Mouse (Mus musculus) intestine, postnatal 0 days (tissue): Measurements from ENCODE around the gene Ugt1a2. TPM values are rescaled to one million over a fixed set of nuclear protein-coding genes. Genes with fewer than 3 reads are reported as not detected.

ENCODE experiments used
- ATAC-seq: fragments of 200-750 bp; cut with Nextera tagmentation; 2 replicates; pipeline ENCODE4 v1.8.0; 2017; ENCODE audit warnings: mild to moderate bottlenecking, moderate TSS enrichment, moderate library complexity
- H3K27ac ChIP-seq: fragments of 300-500 bp; sonication (generic); 2 replicates; pipeline ENCODE4 v1.5.1; 2014; ENCODE audit warnings: mild to moderate bottlenecking, low read depth, low read length, moderate library complexity
- H3K27me3 ChIP-seq: fragments of 300-500 bp; sonication (generic); replicated peaks from 2 replicates; pipeline ENCODE4 v1.6.1; 2014; ENCODE audit warnings: low read length, mixed read lengths; ENCODE audit not compliant: control insufficient read depth, insufficient read depth
- H3K36me3 ChIP-seq: fragments of 300-500 bp; sonication (generic); 2 replicates; pipeline ENCODE4 v1.6.1; 2014; ENCODE audit warnings: mild to moderate bottlenecking, moderate library complexity; ENCODE audit not compliant: control insufficient read depth, insufficient read depth
- H3K4me1 ChIP-seq: fragments of 300-500 bp; sonication (generic); replicated peaks from 2 replicates; pipeline ENCODE4 v1.6.1; 2014; ENCODE audit warnings: antibody characterized with exemption, low read length, mixed read lengths; ENCODE audit not compliant: control insufficient read depth, insufficient read depth
- H3K4me2 ChIP-seq: fragments of 300-500 bp; sonication (generic); replicated peaks from 2 replicates; pipeline ENCODE4 v1.6.1; 2014; ENCODE audit warnings: low read depth, mild to moderate bottlenecking, moderate library complexity
- H3K4me3 ChIP-seq: fragments of 300-500 bp; sonication (generic); 2 replicates; pipeline ENCODE4 v1.5.1; 2014; ENCODE audit warnings: low read depth, low read length
- H3K9ac ChIP-seq: fragments of 300-500 bp; sonication (generic); 2 replicates; pipeline ENCODE4 v1.6.1; 2014; ENCODE audit warnings: mild to moderate bottlenecking, low read depth, low read length
- H3K9me3 ChIP-seq: fragments of 300-500 bp; sonication (generic); 2 replicates; pipeline ENCODE4 v1.6.1; 2016; ENCODE audit warnings: mixed run types; ENCODE audit not compliant: control insufficient read depth
- CTCF ChIP-seq: sonication (generic); IDR thresholded peaks from 2 replicates; pipeline ENCODE4 v1.5.1; 2016; ENCODE audit warnings: low read depth, mild to moderate bottlenecking, control low read depth, antibody characterized with exemption, moderate library complexity
- WGBS: fragments of 180-500 bp; shearing (Covaris S2); extraction: QIAGEN DNeasy Blood & Tissue Kit; methylation state at CpG from one replicate; pipeline ENCODE4 v1.1.7; 2014; 5-methylcytosine and 5-hydroxymethylcytosine counted together
- polyA plus RNA-seq: library from polyadenylated mRNA; unstranded; fragments of >200 nt; fragmentation: Nextera tagmentation; extraction: Ambion mirVana; gene quantifications from 2 replicates; pipeline ENCODE4 v1.2.1, GENCODE M21; 2015

The Ugt1a2 gene
- polyA plus RNA-seq, 1 experiment from 2014 or later: 0.05 TPM

GRCm38 (mm10) chr1:88264237-88264868 is 64.0 kb downstream of the Ugt1a2 start:
- no peaks in the 10 kb centered on the region for H3K27me3 ChIP-seq
- WGBS: 84% methylated on average over 7 of the region's 7 CpGs
- no peak overlapping the region for H3K4me3 ChIP-seq
- no peak overlapping the region for H3K9ac ChIP-seq
- H3K4me1 ChIP-seq: peaks cover 8% of the 10 kb centered on the region
- no peak for TF ChIP-seq CTCF
- no peak overlapping the region for H3K4me2 ChIP-seq
- no peaks in the 10 kb centered on the region for H3K9me3 ChIP-seq
- H3K27ac ChIP-seq: peak overlapping the region; percentile 5; the same call in 1 of the 2 replicates
- peaks cover 100% of the 10 kb centered on the region for H3K36me3 ChIP-seq
- ATAC-seq: no peak

- no peak overlapping the region for H3K9ac ChIP-seq
- TF ChIP-seq CTCF: no peak
- no peak overlapping the region for H3K4me3 ChIP-seq
- no peak for ATAC-seq
- no peaks in the 10 kb centered on the region for H3K9me3 ChIP-seq
- peak overlapping the region; percentile 5; the same call in 1 of the 2 replicates for H3K27ac ChIP-seq
- peaks cover 100% of the 10 kb centered on the region for H3K36me3 ChIP-seq
- peaks cover 5% of the 10 kb centered on the region for H3K4me1 ChIP-seq
- 76% methylated on average over 4 of the region's 4 CpGs for WGBS
- no peaks in the 10 kb centered on the region for H3K27me3 ChIP-seq
- H3K4me2 ChIP-seq: no peak overlapping the region
Measured at GRCm38 (mm10) chr1:88264869-88265240, 64.5 kb downstream of the Ugt1a2 start.

- no peaks in the 10 kb centered on the region for H3K4me1 ChIP-seq
- 87% methylated on average over 13 of the region's 13 CpGs for WGBS
- no peaks in the 10 kb centered on the region for H3K27me3 ChIP-seq
- TF ChIP-seq CTCF: no peak
- H3K36me3 ChIP-seq: peaks cover 90% of the 10 kb centered on the region
- no peak overlapping the region for H3K4me3 ChIP-seq
- no peak overlapping the region for H3K4me2 ChIP-seq
- no peaks in the 10 kb centered on the region for H3K9me3 ChIP-seq
- peak overlapping the region; percentile 5; the same call in 1 of the 2 replicates for H3K27ac ChIP-seq
- ATAC-seq: no peak
- H3K9ac ChIP-seq: peak overlapping the region; percentile 1; the same call in 1 of the 2 replicates
Measured at GRCm38 (mm10) chr1:88266123-88266522, 65.7 kb downstream of the Ugt1a2 start.

- no peaks in the 10 kb centered on the region for H3K27me3 ChIP-seq
- H3K4me3 ChIP-seq: no peak overlapping the region
- no peak overlapping the region for H3K9ac ChIP-seq
- no peak overlapping the region; the same call in 1 of the 2 replicates for H3K27ac ChIP-seq
- H3K9me3 ChIP-seq: no peaks in the 10 kb centered on the region
- 90% methylated on average over 6 of the region's 6 CpGs for WGBS
- no peak overlapping the region for H3K4me2 ChIP-seq
- no peaks in the 10 kb centered on the region for H3K4me1 ChIP-seq
- H3K36me3 ChIP-seq: peaks cover 89% of the 10 kb centered on the region
- TF ChIP-seq CTCF: no peak
- no peak for ATAC-seq
Measured at GRCm38 (mm10) chr1:88267489-88267888, 67.1 kb downstream of the Ugt1a2 start.

- H3K36me3 ChIP-seq: peaks cover 89% of the 10 kb centered on the region
- H3K27me3 ChIP-seq: no peaks in the 10 kb centered on the region
- no peak overlapping the region for H3K4me3 ChIP-seq
- no peak for TF ChIP-seq CTCF
- H3K27ac ChIP-seq: no peak overlapping the region
- no peak overlapping the region for H3K4me2 ChIP-seq
- WGBS: 85% methylated on average over 6 of the region's 6 CpGs
- H3K4me1 ChIP-seq: no peaks in the 10 kb centered on the region
- H3K9ac ChIP-seq: no peak overlapping the region
- no peaks in the 10 kb centered on the region for H3K9me3 ChIP-seq
- no peak for ATAC-seq
Measured at GRCm38 (mm10) chr1:88268070-88268469, 67.7 kb downstream of the Ugt1a2 start.

Other genes starting within 250 kb of the Ugt1a2 start
- 12.3 and 14.0 TPM in 2 replicates for gene Usp40, start 192.1 kb upstream of the Ugt1a2 start, polyA plus RNA-seq
- gene Ugt1a10, start 145.2 kb upstream of the Ugt1a2 start, polyA plus RNA-seq: 0.05 and 0.22 TPM in 2 replicates
- gene Ugt1a9, start 129.8 kb upstream of the Ugt1a2 start, polyA plus RNA-seq: 38.4 and 50.6 TPM in 2 replicates
- gene Ugt1a8, start 112.8 kb upstream of the Ugt1a2 start, polyA plus RNA-seq: 0.05 and 0.08 TPM in 2 replicates
- gene Ugt1a7c, start 105.5 kb upstream of the Ugt1a2 start, polyA plus RNA-seq: 57.4 and 60.9 TPM in 2 replicates
- gene Ugt1a6b, start 97.3 kb upstream of the Ugt1a2 start, polyA plus RNA-seq: 0.35 and 0.58 TPM in 2 replicates
- gene Ugt1a6a, start 65.8 kb upstream of the Ugt1a2 start, polyA plus RNA-seq: 5.7 and 5.8 TPM in 2 replicates
- not detected in 2 replicates for gene Ugt1a5, start 34.6 kb upstream of the Ugt1a2 start, polyA plus RNA-seq
- 11.5 and 13.7 TPM in 2 replicates for gene Dnajb3, start 5.2 kb downstream of the Ugt1a2 start, polyA plus RNA-seq
- 80.7 and 84.0 TPM in 2 replicates for gene Ugt1a1, start 11.4 kb downstream of the Ugt1a2 start, polyA plus RNA-seq
- gene Mroh2a, start 26.4 kb downstream of the Ugt1a2 start, polyA plus RNA-seq: 0.29 and 0.94 TPM in 2 replicates
- 29.1 and 30.8 TPM in 2 replicates for gene Hjurp, start 77.0 kb downstream of the Ugt1a2 start, polyA plus RNA-seq
- not detected in 2 replicates for gene Trpm8, start 77.1 kb downstream of the Ugt1a2 start, polyA plus RNA-seq
- 121 and 131 TPM in 2 replicates for gene Spp2, start 206.4 kb downstream of the Ugt1a2 start, polyA plus RNA-seq